Mouse (Mus musculus) layer of hippocampus, adult 6 months (tissue): ENCODE data around the gene Cir1. TPM values are rescaled to one million over a fixed set of nuclear protein-coding genes. Genes with fewer than 3 reads are reported as not detected.

Experiments
- long read RNA-seq, 2 experiments: library from polyadenylated mRNA; unstranded; transcript quantifications; one replicate each; pipeline ENCODE4 v2.0.0; 2019 to 2020
- polyA plus RNA-seq: library from polyadenylated mRNA; unstranded; fragments of <200 nt; fragmentation: Nextera tagmentation; gene quantifications from 2 replicates; pipeline ENCODE4 v1.2.3, GENCODE M21; 2021

Cir1 gene
- 28.7 and 30.5 TPM in 2 replicates for polyA plus RNA-seq
- long read RNA-seq, experiment 1, partial matches to known transcripts: 9 of 18 reads
- long read RNA-seq, experiment 1, other reads (novel, unspliced or antisense): 9 of 18 reads
- long read RNA-seq, experiment 2, partial matches to known transcripts: 0 of 7 reads
- long read RNA-seq, experiment 2, other reads (novel, unspliced or antisense): 7 of 7 reads

GRCm38 (mm10) chr2:73312152-73313116, at the start of gene Cir1, which contains the start of gene Scrn3:
Cir1 (minus strand) TSS chr2:73312701.
Scrn3 (plus strand) TSS chr2:73312601.

GRCm38 (mm10) chr2:73271459-73272161, 40.9 kb downstream of the Cir1 start, which contains the start of gene Sp9:
Sp9 (plus strand) TSS chr2:73271925.

Other genes starting within 250 kb of the Cir1 start
- 186 and 198 TPM in 2 replicates for gene Ola1, start 93.8 kb downstream of the Cir1 start, polyA plus RNA-seq
- 1.2 and 1.4 TPM in 2 replicates for gene Sp9, start 40.8 kb downstream of the Cir1 start, polyA plus RNA-seq
- gene Scrn3, start 100 bp downstream of the Cir1 start, polyA plus RNA-seq: 13.6 and 18.8 TPM in 2 replicates
- gene Gpr155, start 73.9 kb upstream of the Cir1 start, polyA plus RNA-seq: 8.4 and 12.8 TPM in 2 replicates
- 0.72 and 1.3 TPM in 2 replicates for gene Wipf1, start 217.0 kb upstream of the Cir1 start, polyA plus RNA-seq